Mouse (Mus musculus) hindbrain, postnatal 0 days (tissue): ENCODE data around the gene Mrps35. TPM values are rescaled to one million over a fixed set of nuclear protein-coding genes. Genes with fewer than 3 reads are reported as not detected.
A peak's percentile ranks its signal among the peaks of the same experiment; 100 is the strongest.

Experiments
- ATAC-seq: fragments of 200-750 bp; cut with Nextera tagmentation; 2 replicates; pipeline ENCODE4 v1.8.0; 2017; ENCODE audit warnings: mild to moderate bottlenecking, moderate TSS enrichment, moderate library complexity
- DNase-seq: peaks from one replicate; pipeline ENCODE4 v3.0.0-alpha.2; 2015; ENCODE audit warnings: low spot score
- H3K27ac ChIP-seq: fragments of 300-500 bp; sonication (generic); 2 replicates; pipeline ENCODE4 v1.5.1; 2014; ENCODE audit warnings: mild to moderate bottlenecking
- H3K27me3 ChIP-seq: fragments of 300-500 bp; sonication (generic); 2 replicates; pipeline ENCODE4 v1.6.1; 2014; ENCODE audit warnings: low read length, mixed read lengths; ENCODE audit not compliant: insufficient read depth
- H3K36me3 ChIP-seq: fragments of 300-500 bp; sonication (generic); 2 replicates; pipeline ENCODE4 v1.6.1; 2014; ENCODE audit warnings: low read length, mixed read lengths; ENCODE audit not compliant: insufficient read depth
- H3K4me1 ChIP-seq: fragments of 300-500 bp; sonication (generic); 2 replicates; pipeline ENCODE4 v1.6.1; 2014; ENCODE audit warnings: antibody characterized with exemption, low read length, mixed read lengths; ENCODE audit not compliant: insufficient read depth
- H3K4me2 ChIP-seq: fragments of 300-500 bp; sonication (generic); 2 replicates; pipeline ENCODE4 v1.6.1; 2014; ENCODE audit warnings: low read depth, mild to moderate bottlenecking, low read length, moderate library complexity, mixed read lengths
- H3K4me3 ChIP-seq: fragments of 300-500 bp; sonication (generic); 2 replicates; pipeline ENCODE4 v1.5.1; 2014; ENCODE audit warnings: low read length
- H3K9ac ChIP-seq: fragments of 300-500 bp; sonication (generic); replicated peaks from 2 replicates; pipeline ENCODE4 v1.6.1; 2014; ENCODE audit warnings: mild to moderate bottlenecking, low read length, moderate library complexity, mixed read lengths
- H3K9me3 ChIP-seq: fragments of 300-500 bp; sonication (generic); 2 replicates; pipeline ENCODE4 v1.6.1; 2016; ENCODE audit warnings: low read length, mixed read lengths
- CTCF ChIP-seq: IDR thresholded peaks from 2 replicates; pipeline ENCODE4 v1.5.1; 2016; ENCODE audit warnings: antibody characterized with exemption, control low read depth, low read depth
- WGBS: fragments of 180-500 bp; shearing (Covaris S2); extraction: QIAGEN DNeasy Blood & Tissue Kit; methylation state at CpG from one replicate; pipeline ENCODE4 v1.1.7; 2014; 5-methylcytosine and 5-hydroxymethylcytosine counted together
- polyA plus RNA-seq: library from polyadenylated mRNA; unstranded; fragments of >200 nt; fragmentation: Nextera tagmentation; extraction: Ambion mirVana; gene quantifications from 2 replicates; pipeline ENCODE4 v1.2.1, GENCODE M21; 2015
- total RNA-seq: library from RNA; depleted of rRNA; stranded (reverse); fragments of >200 nt; gene quantifications from 2 replicates; pipeline ENCODE4 v1.2.3, GENCODE M21; 2014

The Mrps35 gene
- total and polyA plus RNA-seq, 2 experiments from 2014 or later: 8.3 to 78.5 TPM

- 83% methylated on average over 2 of the region's 2 CpGs for WGBS
- Histone ChIP-seq H3K4me2 (no peak overlapping the region), H3K27me3 (no peaks in the 10 kb centered on the region), H3K9me3 (no peaks in the 10 kb centered on the region), H3K4me3 (no peak overlapping the region), H3K4me1 (no peaks in the 10 kb centered on the region), H3K36me3 (no peaks in the 10 kb centered on the region), H3K9ac (no peak overlapping the region), H3K27ac (no peak overlapping the region)
- ATAC-seq (no peak), DNase-seq (no peak)
- no peak for TF ChIP-seq CTCF
Measured at GRCm38 (mm10) chr6:146999755-147000154, 42.8 kb upstream of the Mrps35 start.

DNA sequence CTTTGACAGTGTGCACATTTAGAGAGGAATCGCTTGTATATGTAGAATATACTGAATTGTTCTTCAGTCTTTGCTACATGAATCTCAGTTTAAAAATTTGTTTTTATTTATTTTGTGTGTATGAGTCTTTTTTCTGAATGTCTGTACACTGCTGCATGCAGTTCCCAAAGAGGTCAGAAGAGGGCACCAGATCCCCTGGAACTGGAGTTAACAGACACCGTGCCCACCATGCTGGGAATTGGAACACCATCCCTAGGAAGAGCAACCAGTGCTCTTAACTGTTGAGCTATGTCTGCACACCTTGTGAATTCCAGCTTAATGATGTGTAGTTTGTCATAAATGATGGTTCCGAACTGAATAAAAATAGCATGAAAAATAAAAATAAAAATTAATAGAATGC is 34.4 kb upstream of the Mrps35 start:
- no peaks in the 10 kb centered on the region for H3K4me1 ChIP-seq
- H3K36me3 ChIP-seq: 0 out of 2 replicates have a peak, but pooled peaks cover 4% of the 10 kb centered on the region
- DNase-seq (peak; percentile 63), ATAC-seq (no peak)
- H3K9me3 ChIP-seq: no peaks in the 10 kb centered on the region
- no peak overlapping the region for H3K9ac ChIP-seq
- no peak overlapping the region for H3K4me2 ChIP-seq
- TF ChIP-seq CTCF: peak; percentile 81
- no peak overlapping the region for H3K4me3 ChIP-seq
- H3K27me3 ChIP-seq: no peaks in the 10 kb centered on the region
- WGBS: 58% methylated on average over 3 of the region's 3 CpGs
- no peak overlapping the region for H3K27ac ChIP-seq

DNA sequence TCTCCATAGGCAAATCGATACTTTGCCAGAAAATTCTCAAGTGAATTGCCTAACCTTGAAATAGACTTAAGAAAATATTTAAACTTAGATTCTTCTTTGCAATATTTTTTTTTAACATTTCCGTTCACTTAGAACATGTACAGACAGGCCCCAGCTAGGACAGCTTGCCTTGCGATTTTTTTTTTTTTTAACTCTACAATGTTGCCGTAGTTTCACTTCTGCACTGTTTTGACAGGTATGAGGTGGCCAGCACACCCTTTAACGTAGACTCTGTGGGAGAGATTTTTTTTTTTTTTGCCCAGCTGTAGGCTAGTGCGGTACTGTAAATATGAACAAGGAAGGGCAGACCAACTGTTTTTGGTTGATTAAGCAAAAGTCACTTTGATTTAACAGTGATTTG is 32.2 kb upstream of the Mrps35 start:
- no peaks in the 10 kb centered on the region for H3K9me3 ChIP-seq
- 85% methylated on average over 6 of the region's 6 CpGs for WGBS
- H3K4me2 ChIP-seq: no peak overlapping the region
- ATAC-seq (no peak), DNase-seq (no peak)
- H3K4me3 ChIP-seq: no peak overlapping the region
- no peaks in the 10 kb centered on the region for H3K27me3 ChIP-seq
- H3K9ac ChIP-seq: no peak overlapping the region
- H3K36me3 ChIP-seq: 0 out of 2 replicates have a peak, but pooled peaks cover 4% of the 10 kb centered on the region
- no peak for TF ChIP-seq CTCF
- no peak overlapping the region for H3K27ac ChIP-seq
- no peaks in the 10 kb centered on the region for H3K4me1 ChIP-seq

DNA sequence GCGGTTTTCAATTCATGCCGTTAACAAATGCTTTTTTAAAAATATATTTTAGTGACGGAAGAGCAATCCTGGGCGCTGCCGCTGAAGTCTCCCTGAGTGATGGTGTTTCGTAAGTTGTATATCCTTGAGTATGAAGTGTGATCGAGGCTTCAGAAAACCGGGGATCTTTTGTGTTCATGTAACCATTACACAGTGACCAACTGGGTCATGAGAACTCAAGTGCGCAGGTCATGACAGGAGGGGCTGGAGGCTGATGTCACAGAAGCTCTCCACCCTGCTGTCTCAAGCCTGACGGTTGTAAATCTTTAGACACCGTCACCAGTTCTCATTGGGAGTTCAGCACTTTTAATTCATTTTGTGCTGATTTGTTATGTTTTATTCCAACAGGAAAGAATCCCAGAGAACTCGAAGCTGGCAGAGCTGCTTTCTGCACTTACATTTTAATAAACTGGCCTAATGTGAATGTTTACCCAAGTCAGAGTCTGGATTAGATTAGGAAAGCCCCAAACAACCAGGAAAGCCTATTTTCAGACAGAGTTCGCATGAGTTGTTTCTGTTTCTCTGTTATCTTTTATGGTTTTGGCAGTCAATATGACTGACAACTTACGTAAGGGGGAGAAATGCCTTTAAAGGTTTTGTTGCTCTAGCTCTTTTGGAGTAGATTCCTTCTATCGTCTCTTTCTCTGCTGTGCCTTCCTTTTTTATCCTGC is 31.6 kb upstream of the Mrps35 start:
- H3K9me3 ChIP-seq: no peaks in the 10 kb centered on the region
- DNase-seq (no peak), ATAC-seq (no peak)
- no peak for TF ChIP-seq CTCF
- H3K36me3 ChIP-seq: 0 out of 2 replicates have a peak, but pooled peaks cover 4% of the 10 kb centered on the region
- H3K27ac ChIP-seq: no peak overlapping the region
- no peaks in the 10 kb centered on the region for H3K4me1 ChIP-seq
- H3K4me2 ChIP-seq: no peak overlapping the region
- no peak overlapping the region for H3K4me3 ChIP-seq
- no peak overlapping the region for H3K9ac ChIP-seq
- 89% methylated on average over 15 of the region's 15 CpGs for WGBS
- no peaks in the 10 kb centered on the region for H3K27me3 ChIP-seq

DNA sequence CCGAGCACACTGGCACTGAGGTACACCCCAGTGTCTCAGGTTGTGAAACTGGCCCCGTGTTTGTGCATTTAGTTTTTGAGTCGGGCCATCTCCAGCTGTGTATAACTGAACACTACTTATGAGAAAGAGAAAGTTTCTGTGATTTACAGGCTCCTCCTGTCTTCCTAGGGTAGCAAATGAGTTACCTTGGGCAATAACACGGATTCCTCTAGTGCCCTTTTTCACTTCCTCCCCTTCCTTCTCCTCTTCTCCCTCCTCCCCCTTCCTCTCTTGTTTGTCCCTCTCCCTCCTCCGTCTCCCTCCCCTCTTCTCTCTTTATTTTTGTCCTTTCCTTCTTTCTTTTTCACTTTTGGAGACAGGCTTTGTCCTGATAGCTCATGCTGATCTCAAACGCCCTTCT is 31.0 kb upstream of the Mrps35 start:
- DNase-seq (no peak), ATAC-seq (no peak)
- no peaks in the 10 kb centered on the region for H3K9me3 ChIP-seq
- H3K36me3 ChIP-seq: 0 out of 2 replicates have a peak, but pooled peaks cover 3% of the 10 kb centered on the region
- no peak overlapping the region for H3K4me2 ChIP-seq
- H3K27ac ChIP-seq: no peak overlapping the region
- no peaks in the 10 kb centered on the region for H3K4me1 ChIP-seq
- H3K9ac ChIP-seq: no peak overlapping the region
- H3K27me3 ChIP-seq: no peaks in the 10 kb centered on the region
- H3K4me3 ChIP-seq: no peak overlapping the region
- WGBS: 77% methylated on average over 6 of the region's 6 CpGs
- no peak for TF ChIP-seq CTCF

DNA sequence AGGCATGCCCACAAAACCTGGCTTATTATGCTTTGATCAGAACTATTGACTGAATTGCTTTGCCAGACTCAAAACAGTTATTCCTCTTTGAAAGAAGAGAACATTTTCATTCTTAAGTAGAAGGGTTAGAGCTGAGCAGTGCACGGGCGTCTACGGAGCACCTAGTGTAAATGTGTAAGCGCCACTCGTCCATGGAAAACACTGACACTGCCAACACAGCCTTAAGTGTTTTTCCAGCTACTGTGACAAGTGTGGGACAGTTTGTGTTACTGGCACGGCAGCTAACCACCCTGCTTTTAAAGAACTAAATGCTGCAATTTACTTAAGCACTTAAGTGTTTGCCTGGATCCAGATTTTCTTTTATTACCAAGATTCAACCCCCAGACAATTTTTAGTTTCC is 30.6 kb upstream of the Mrps35 start:
- Histone ChIP-seq H3K36me3 (no peaks in the 10 kb centered on the region), H3K4me2 (no peak overlapping the region), H3K27me3 (no peaks in the 10 kb centered on the region), H3K4me3 (no peak overlapping the region), H3K27ac (no peak overlapping the region), H3K9me3 (no peaks in the 10 kb centered on the region), H3K4me1 (no peaks in the 10 kb centered on the region), H3K9ac (no peak overlapping the region)
- no peak for ATAC-seq
- WGBS: 82% methylated on average over 6 of the region's 6 CpGs
- no peak for TF ChIP-seq CTCF
- DNase-seq: no peak

DNA sequence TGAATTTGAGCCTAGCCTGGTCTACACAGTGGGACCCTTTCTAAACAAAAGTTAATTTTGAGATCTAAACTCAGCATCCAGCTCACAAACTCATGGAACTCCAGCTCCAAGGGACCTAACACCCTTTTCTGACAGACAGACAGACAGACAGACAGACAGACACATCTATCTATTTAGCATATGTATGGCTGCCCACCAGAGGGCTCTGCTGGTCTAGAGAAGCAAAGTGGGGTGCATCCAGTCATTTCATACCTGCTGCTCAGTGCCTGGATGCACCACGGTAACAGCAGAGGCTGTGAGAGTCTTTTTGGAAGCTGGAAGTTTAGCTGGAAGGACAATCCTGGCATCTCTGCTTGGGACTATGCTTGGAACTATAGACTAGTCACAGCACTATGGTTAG is 29.0 kb upstream of the Mrps35 start:
- H3K4me3 ChIP-seq: no peak overlapping the region
- no peaks in the 10 kb centered on the region for H3K27me3 ChIP-seq
- H3K9me3 ChIP-seq: no peaks in the 10 kb centered on the region
- ATAC-seq (no peak), DNase-seq (peak; percentile 12)
- H3K4me2 ChIP-seq: no peak overlapping the region
- peak; percentile 32 for TF ChIP-seq CTCF
- no peak overlapping the region for H3K9ac ChIP-seq
- no peaks in the 10 kb centered on the region for H3K4me1 ChIP-seq
- no peak overlapping the region for H3K27ac ChIP-seq
- H3K36me3 ChIP-seq: no peaks in the 10 kb centered on the region
- WGBS: 64% methylated on average over 1 of the region's 1 CpGs
